Mouse (Mus musculus): ENCODE measurements around the gene Sirt5. TPM values are rescaled to one million over a fixed set of nuclear protein-coding genes. Genes with fewer than 3 reads are reported as not detected.

The Sirt5 gene
- polyA plus RNA-seq, 1 experiment from 2014 or later, result 16.7 TPM

GRCm38 (mm10) chr13:43443706-43444105 lies 78.4 kb downstream of the Sirt5 start:
- Histone ChIP-seq H3K27me3 (replicated peaks) (no peaks in the 10 kb centered on the region), H3K4me2 (no peak overlapping the region), H3K9ac (no peak overlapping the region), H3K4me1 (0 out of 2 replicates have a peak, but pooled peaks cover 7% of the 10 kb centered on the region), H3K27ac (no peak overlapping the region), H3K36me3 (no peaks in the 10 kb centered on the region), H3K4me3 (replicated peaks) (no peak overlapping the region), H3K9me3 (no peaks in the 10 kb centered on the region)
- ATAC-seq (ENCODE audit: insufficient read depth, low FRiP score, low read depth), result no peak
- 93% methylated on average over 4 of the region's 4 CpGs for WGBS

DNA sequence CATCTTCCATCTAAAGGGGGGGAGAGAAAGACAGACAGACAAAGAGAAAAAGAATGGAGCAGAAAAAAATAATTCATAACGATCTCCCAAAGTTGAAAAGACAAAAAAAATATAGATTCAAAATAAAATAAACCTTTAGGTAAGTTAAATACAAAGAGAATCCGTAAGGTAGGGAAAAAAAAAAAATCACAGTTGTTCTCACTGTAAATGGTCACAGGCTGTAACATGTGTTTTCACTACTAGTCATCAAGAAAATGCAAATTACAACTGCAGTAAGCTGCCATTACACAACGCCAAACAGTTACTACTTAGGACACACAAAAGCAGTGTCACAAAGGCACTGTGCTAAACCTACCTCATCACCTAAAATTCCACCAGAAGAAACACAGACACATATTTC lies 79.4 kb downstream of the Sirt5 start:
- Histone ChIP-seq H3K4me2 (no peak overlapping the region), H3K27me3 (replicated peaks) (no peaks in the 10 kb centered on the region), H3K36me3 (no peaks in the 10 kb centered on the region), H3K4me3 (replicated peaks) (no peak overlapping the region), H3K9ac (no peak overlapping the region), H3K27ac (no peak overlapping the region), H3K4me1 (0 out of 2 replicates have a peak, but pooled peaks cover 7% of the 10 kb centered on the region), H3K9me3 (no peaks in the 10 kb centered on the region)
- 89% methylated on average over 3 of the region's 3 CpGs for WGBS
- no peak for ATAC-seq (ENCODE audit: insufficient read depth, low FRiP score, low read depth)

Other genes starting within 250 kb of the Sirt5 start
- gene Tbc1d7, start 194.0 kb upstream of the Sirt5 start, polyA plus RNA-seq (2015; fragmentation: Nextera tagmentation; extraction: Ambion mirVana), result 34.6 and 35.9 TPM in 2 replicates
- 0.45 and 0.73 TPM in 2 replicates for gene Gfod1, start 61.3 kb upstream of the Sirt5 start, polyA plus RNA-seq (2015; fragmentation: Nextera tagmentation; extraction: Ambion mirVana)
- gene Nol7, start 32.9 kb downstream of the Sirt5 start, polyA plus RNA-seq (2015; fragmentation: Nextera tagmentation; extraction: Ambion mirVana), result 148 and 156 TPM in 2 replicates
- 8.9 and 9.6 TPM in 2 replicates for gene Ranbp9, start 115.8 kb downstream of the Sirt5 start, polyA plus RNA-seq (2015; fragmentation: Nextera tagmentation; extraction: Ambion mirVana)
- 12.7 and 14.8 TPM in 2 replicates for gene Mcur1, start 194.7 kb downstream of the Sirt5 start, polyA plus RNA-seq (2015; fragmentation: Nextera tagmentation; extraction: Ambion mirVana)

Data from stomach, embryonic 15.5 days (tissue).